Mouse (Mus musculus) forebrain, embryonic 11.5 days (tissue): ENCODE results near the gene Ficd. TPM values are rescaled to one million over a fixed set of nuclear protein-coding genes. Genes with fewer than 3 reads are reported as not detected.

ENCODE experiments used
- ATAC-seq: fragments of 200-750 bp; cut with Nextera tagmentation; replicated peaks from 2 replicates; pipeline ENCODE4 v1.8.0; 2017; ENCODE audit warnings: moderate TSS enrichment; ENCODE audit not compliant: low FRiP score
- DNase-seq: peaks from one replicate; pipeline ENCODE4 v3.0.0-alpha.2; 2017; ENCODE audit warnings: low spot score
- H3K27ac ChIP-seq: fragments of 300-500 bp; sonication (generic); 2 replicates; pipeline ENCODE4 v1.5.1; 2014; ENCODE audit warnings: low read depth, low read length
- H3K27me3 ChIP-seq: fragments of 300-500 bp; sonication (generic); 2 replicates; pipeline ENCODE4 v1.6.1; 2014; ENCODE audit warnings: mild to moderate bottlenecking, low read length, mixed read lengths; ENCODE audit not compliant: control insufficient read depth, insufficient read depth
- H3K36me3 ChIP-seq: fragments of 300-500 bp; sonication (generic); 2 replicates; pipeline ENCODE4 v1.6.1; 2014; ENCODE audit warnings: mild to moderate bottlenecking, low read length, moderate library complexity, mixed read lengths; ENCODE audit not compliant: control insufficient read depth, insufficient read depth
- H3K4me1 ChIP-seq: fragments of 300-500 bp; sonication (generic); replicated peaks from 2 replicates; pipeline ENCODE4 v1.6.1; 2014; ENCODE audit warnings: low read length, mixed read lengths; ENCODE audit not compliant: control insufficient read depth, insufficient read depth
- H3K4me2 ChIP-seq: fragments of 300-500 bp; sonication (generic); 2 replicates; pipeline ENCODE4 v1.6.1; 2014; ENCODE audit warnings: low read depth, mild to moderate bottlenecking, low read length, moderate library complexity, mixed read lengths; ENCODE audit not compliant: severe bottlenecking
- H3K4me3 ChIP-seq: fragments of 300-500 bp; sonication (generic); 2 replicates; pipeline ENCODE4 v1.5.1; 2014; ENCODE audit warnings: low read depth, low read length
- H3K9ac ChIP-seq: fragments of 300-500 bp; sonication (generic); 2 replicates; pipeline ENCODE4 v1.6.1; 2014; ENCODE audit warnings: low read length
- H3K9me3 ChIP-seq: fragments of 300-500 bp; sonication (generic); 2 replicates; pipeline ENCODE4 v1.6.1; 2016; ENCODE audit warnings: low read length, mixed read lengths; ENCODE audit not compliant: control insufficient read depth
- WGBS: fragments of 180-500 bp; shearing (Covaris S2); extraction: QIAGEN DNeasy Blood & Tissue Kit; methylation state at CpG from one replicate; pipeline ENCODE4 v1.1.7; 2014; 5-methylcytosine and 5-hydroxymethylcytosine counted together
- polyA plus RNA-seq: library from polyadenylated mRNA; unstranded; fragments of >200 nt; fragmentation: Nextera tagmentation; extraction: Ambion mirVana; gene quantifications from 2 replicates; pipeline ENCODE4 v1.2.1, GENCODE M21; 2014

Gene Ficd
- polyA plus RNA-seq, 1 experiment from 2014 or later, result 4.6 TPM

GRCm38 (mm10) chr5:113726618-113727017, 9.0 kb upstream of the Ficd start:
- Histone ChIP-seq H3K27ac (no peak overlapping the region), H3K4me3 (no peak overlapping the region), H3K9me3 (no peaks in the 10 kb centered on the region), H3K27me3 (no peaks in the 10 kb centered on the region), H3K9ac (no peak overlapping the region), H3K4me1 (no peaks in the 10 kb centered on the region), H3K4me2 (no peak overlapping the region), H3K36me3 (no peaks in the 10 kb centered on the region)
- ATAC-seq (no peak), DNase-seq (no peak)
- WGBS, result 82% methylated on average over 6 of the region's 6 CpGs

GRCm38 (mm10) chr5:113727238-113727637, 8.4 kb upstream of the Ficd start:
- H3K36me3 ChIP-seq, result no peaks in the 10 kb centered on the region
- no peaks in the 10 kb centered on the region for H3K4me1 ChIP-seq
- no peak overlapping the region for H3K27ac ChIP-seq
- H3K9me3 ChIP-seq, result no peaks in the 10 kb centered on the region
- DNase-seq (no peak), ATAC-seq (no peak)
- H3K9ac ChIP-seq, result no peak overlapping the region
- 65% methylated on average over 12 of the region's 12 CpGs for WGBS
- no peak overlapping the region for H3K4me3 ChIP-seq
- H3K27me3 ChIP-seq, result no peaks in the 10 kb centered on the region
- H3K4me2 ChIP-seq, result no peak overlapping the region

GRCm38 (mm10) chr5:113728011-113728410, 7.6 kb upstream of the Ficd start:
- 78% methylated on average over 7 of the region's 7 CpGs for WGBS
- H3K4me3 ChIP-seq, result no peak overlapping the region
- no peaks in the 10 kb centered on the region for H3K9me3 ChIP-seq
- no peak overlapping the region for H3K27ac ChIP-seq
- no peaks in the 10 kb centered on the region for H3K27me3 ChIP-seq
- no peak overlapping the region for H3K9ac ChIP-seq
- no peaks in the 10 kb centered on the region for H3K4me1 ChIP-seq
- H3K36me3 ChIP-seq, result no peaks in the 10 kb centered on the region
- H3K4me2 ChIP-seq, result no peak overlapping the region
- ATAC-seq (no peak), DNase-seq (no peak)

DNA sequence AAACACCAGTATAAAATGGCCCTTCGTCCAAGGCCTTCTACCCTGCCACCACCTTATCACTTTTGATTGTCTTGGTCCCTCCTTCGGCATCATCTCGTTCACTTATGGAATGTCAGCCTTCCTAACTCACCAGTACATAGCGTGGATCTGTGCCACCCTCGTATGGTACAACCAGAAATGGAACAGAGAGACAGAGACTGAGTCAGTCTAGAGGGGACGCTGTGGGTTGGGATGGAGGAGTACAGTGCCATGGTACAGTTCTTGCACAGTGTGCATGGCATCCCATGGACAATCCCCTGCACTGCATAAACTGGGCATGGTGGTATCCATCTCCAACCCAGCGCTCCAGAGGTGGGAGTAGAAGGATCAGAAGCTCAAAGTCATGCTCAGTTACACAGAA, 6.9 kb upstream of the Ficd start:
- Histone ChIP-seq H3K4me1 (no peaks in the 10 kb centered on the region), H3K27ac (no peak overlapping the region), H3K4me3 (no peak overlapping the region), H3K27me3 (no peaks in the 10 kb centered on the region), H3K9me3 (no peaks in the 10 kb centered on the region), H3K36me3 (no peaks in the 10 kb centered on the region), H3K4me2 (no peak overlapping the region), H3K9ac (no peak overlapping the region)
- WGBS, result 87% methylated on average over 7 of the region's 7 CpGs
- no peak for DNase-seq
- no peak for ATAC-seq

DNA sequence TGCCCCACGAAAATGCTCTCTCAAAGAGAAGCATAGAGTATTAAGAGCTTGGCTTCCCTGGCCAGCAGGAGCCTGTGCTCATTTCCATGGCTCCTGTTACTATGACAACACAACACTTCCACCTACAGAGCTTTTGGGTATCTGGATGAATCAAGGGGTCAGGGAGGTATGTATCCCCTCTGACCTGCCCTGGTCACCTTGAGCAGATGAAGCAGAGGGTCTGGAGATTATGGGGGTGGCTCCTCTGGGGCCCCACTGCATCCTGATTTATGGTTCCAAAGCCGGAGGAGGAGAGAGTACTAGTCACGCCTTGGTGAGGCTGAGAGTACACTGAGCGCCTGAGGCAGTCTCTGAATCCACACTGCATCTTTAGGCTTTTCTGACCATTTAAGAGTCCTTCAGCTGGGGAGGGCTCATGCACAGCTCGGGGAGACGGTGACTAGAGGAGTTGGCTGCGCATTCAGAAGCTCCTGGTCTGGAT, 4.9 kb upstream of the Ficd start:
- Histone ChIP-seq H3K4me3 (no peak overlapping the region), H3K27me3 (no peaks in the 10 kb centered on the region), H3K27ac (no peak overlapping the region), H3K9me3 (no peaks in the 10 kb centered on the region), H3K36me3 (no peaks in the 10 kb centered on the region), H3K4me2 (no peak overlapping the region), H3K9ac (no peak overlapping the region), H3K4me1 (peaks cover 5% of the 10 kb centered on the region)
- ATAC-seq (no peak), DNase-seq (no peak)
- WGBS, result 66% methylated on average over 7 of the region's 7 CpGs

DNA sequence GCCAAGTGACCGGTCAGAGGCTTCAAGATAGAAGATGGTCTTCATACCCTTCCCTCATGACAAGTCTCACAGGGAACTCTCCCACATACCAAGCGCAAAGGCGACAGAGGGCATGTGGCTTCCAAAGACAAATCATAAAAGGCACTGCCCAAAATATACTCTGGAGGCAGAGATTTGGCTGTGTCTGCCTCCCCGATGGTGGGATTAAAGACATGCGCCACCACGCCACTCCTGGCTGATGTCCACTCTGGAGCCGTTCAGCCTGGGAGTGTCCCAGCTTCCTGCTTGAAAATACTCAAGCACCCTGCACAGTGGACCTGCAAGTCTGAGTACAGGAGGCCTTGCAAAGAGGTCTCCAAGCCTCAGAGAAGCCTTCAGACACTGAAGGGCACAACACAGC, 4.4 kb upstream of the Ficd start:
- Histone ChIP-seq H3K9me3 (no peaks in the 10 kb centered on the region), H3K27ac (no peak overlapping the region), H3K4me1 (peaks cover 5% of the 10 kb centered on the region), H3K9ac (no peak overlapping the region), H3K36me3 (no peaks in the 10 kb centered on the region), H3K4me2 (no peak overlapping the region), H3K27me3 (no peaks in the 10 kb centered on the region), H3K4me3 (no peak overlapping the region)
- WGBS, result 87% methylated on average over 7 of the region's 7 CpGs
- ATAC-seq, result no peak
- no peak for DNase-seq

- WGBS, result 27% methylated on average over 6 of the region's 6 CpGs
- Histone ChIP-seq H3K4me3 (no peak overlapping the region), H3K9me3 (no peaks in the 10 kb centered on the region), H3K4me1 (peaks cover 7% of the 10 kb centered on the region), H3K27ac (no peak overlapping the region), H3K27me3 (no peaks in the 10 kb centered on the region), H3K36me3 (no peaks in the 10 kb centered on the region), H3K4me2 (no peak overlapping the region), H3K9ac (no peak overlapping the region)
- DNase-seq (peak; percentile 72), ATAC-seq (no peak)
These were observed 3.4 kb upstream of the Ficd start for GRCm38 (mm10) chr5:113732182-113732581.

- Histone ChIP-seq H3K27ac (no peak overlapping the region), H3K9ac (no peak overlapping the region), H3K36me3 (no peaks in the 10 kb centered on the region; the same call in 1 of the 2 replicates), H3K4me1 (peaks cover 7% of the 10 kb centered on the region), H3K27me3 (no peaks in the 10 kb centered on the region), H3K4me3 (no peak overlapping the region), H3K9me3 (no peaks in the 10 kb centered on the region), H3K4me2 (no peak overlapping the region)
- DNase-seq (no peak), ATAC-seq (no peak)
- 71% methylated on average over 5 of the region's 5 CpGs for WGBS
These were observed 1.2 kb upstream of the Ficd start for GRCm38 (mm10) chr5:113734376-113734775.

DNA sequence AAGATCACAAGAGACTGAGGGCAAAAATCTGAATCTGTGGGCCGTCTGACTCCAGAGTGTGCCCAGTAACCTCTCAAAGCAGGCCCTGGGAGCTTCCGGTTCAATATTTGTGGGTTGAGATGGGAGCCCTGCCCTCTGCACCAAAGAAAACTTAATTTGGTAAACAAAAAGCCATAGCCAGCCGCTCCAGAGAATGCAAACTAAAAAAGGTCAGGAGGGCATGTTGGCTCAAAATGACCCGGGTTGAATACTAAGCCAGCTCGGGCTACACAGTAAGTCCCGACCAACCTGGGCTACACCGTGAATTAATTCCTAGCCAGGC, 619 bp upstream of the Ficd start:
- H3K9me3 ChIP-seq, result no peaks in the 10 kb centered on the region
- peak overlapping the region; percentile 68 for H3K4me3 ChIP-seq
- H3K4me2 ChIP-seq, result peak overlapping the region; percentile 62
- H3K4me1 ChIP-seq, result peaks cover 7% of the 10 kb centered on the region
- peak overlapping the region; percentile 94 for H3K27ac ChIP-seq
- no peaks in the 10 kb centered on the region for H3K27me3 ChIP-seq
- DNase-seq (no peak), ATAC-seq (no peak)
- H3K9ac ChIP-seq, result peak overlapping the region; percentile 70
- no peaks in the 10 kb centered on the region; the same call in 1 of the 2 replicates for H3K36me3 ChIP-seq
- WGBS, result 31% methylated on average over 7 of the region's 7 CpGs
